Mouse (Mus musculus): ENCODE measurements at regions not wholly inside any gene's neighbourhood (a gene's known extent, or its start where the extent isn't known, plus 50 kb on each side); places are given as distances from the start of the nearest gene placed in this dataset.

GRCm38 (mm10) chr2:74187963-74188790 is 277.1 kb upstream of the Atp5g3 start:
- H3K27ac ChIP-seq (ENCODE audit: poor library complexity, severe bottlenecking): no peak overlapping the region
- no peaks in the 10 kb centered on the region for H3K36me3 ChIP-seq
- no peak overlapping the region for H3K4me3 ChIP-seq
- WGBS: 48% methylated on average over 8 of the region's 8 CpGs
- H3K27me3 ChIP-seq (replicated peaks): no peaks in the 10 kb centered on the region
- peaks cover 5% of the 10 kb centered on the region for H3K9me3 ChIP-seq (replicated peaks)
- no peak overlapping the region for H3K4me2 ChIP-seq
- no peak overlapping the region for H3K9ac ChIP-seq
- no peaks in the 10 kb centered on the region for H3K4me1 ChIP-seq (replicated peaks)
- no peak for ATAC-seq (ENCODE audit: insufficient number of reproducible peaks, low FRiP score)

GRCm38 (mm10) chr2:74178106-74178505 is 267.0 kb upstream of the Atp5g3 start:
- no peak overlapping the region for H3K9ac ChIP-seq
- no peak overlapping the region for H3K27ac ChIP-seq (ENCODE audit: poor library complexity, severe bottlenecking)
- H3K4me1 ChIP-seq (replicated peaks): no peaks in the 10 kb centered on the region
- no peaks in the 10 kb centered on the region for H3K27me3 ChIP-seq (replicated peaks)
- no peak overlapping the region for H3K4me3 ChIP-seq
- no peaks in the 10 kb centered on the region for H3K9me3 ChIP-seq (replicated peaks)
- no peak overlapping the region for H3K4me2 ChIP-seq
- no peaks in the 10 kb centered on the region for H3K36me3 ChIP-seq
- 82% methylated on average over 1 of the region's 1 CpGs for WGBS
- no peak for ATAC-seq (ENCODE audit: insufficient number of reproducible peaks, low FRiP score)

GRCm38 (mm10) chr2:74168776-74169570 is 257.8 kb upstream of the Atp5g3 start:
- H3K9ac ChIP-seq: no peak overlapping the region
- no peaks in the 10 kb centered on the region for H3K4me1 ChIP-seq (replicated peaks)
- no peak overlapping the region for H3K4me2 ChIP-seq
- H3K27ac ChIP-seq (ENCODE audit: poor library complexity, severe bottlenecking): no peak overlapping the region
- WGBS: 66% methylated on average over 16 of the region's 16 CpGs
- no peak overlapping the region for H3K4me3 ChIP-seq
- no peaks in the 10 kb centered on the region for H3K36me3 ChIP-seq
- no peak for ATAC-seq (ENCODE audit: insufficient number of reproducible peaks, low FRiP score)
- no peaks in the 10 kb centered on the region for H3K27me3 ChIP-seq (replicated peaks)
- H3K9me3 ChIP-seq (replicated peaks): no peaks in the 10 kb centered on the region; the same call in 1 of the 2 replicates

- ATAC-seq (ENCODE audit: insufficient number of reproducible peaks, low FRiP score): no peak
- H3K4me2 ChIP-seq: no peak overlapping the region
- no peaks in the 10 kb centered on the region for H3K4me1 ChIP-seq (replicated peaks)
- no peak overlapping the region for H3K4me3 ChIP-seq
- no peak overlapping the region for H3K27ac ChIP-seq (ENCODE audit: poor library complexity, severe bottlenecking)
- 85% methylated on average over 17 of the region's 17 CpGs for WGBS
- H3K9me3 ChIP-seq (replicated peaks): no peaks in the 10 kb centered on the region; the same call in 1 of the 2 replicates
- no peaks in the 10 kb centered on the region for H3K36me3 ChIP-seq
- no peak overlapping the region for H3K9ac ChIP-seq
- H3K27me3 ChIP-seq (replicated peaks): no peaks in the 10 kb centered on the region
Observed at GRCm38 (mm10) chr2:74168307-74168706, 257.2 kb upstream of the Atp5g3 start.

GRCm38 (mm10) chr2:74154062-74154461 is 242.9 kb upstream of the Atp5g3 start:
- Histone ChIP-seq H3K9me3 (replicated peaks) (no peaks in the 10 kb centered on the region), H3K36me3 (no peaks in the 10 kb centered on the region), H3K9ac (no peak overlapping the region), H3K4me2 (no peak overlapping the region), H3K4me1 (replicated peaks) (peaks cover 12% of the 10 kb centered on the region), H3K27ac (ENCODE audit: poor library complexity, severe bottlenecking) (no peak overlapping the region), H3K27me3 (replicated peaks) (no peaks in the 10 kb centered on the region), H3K4me3 (no peak overlapping the region)
- no peak for ATAC-seq (ENCODE audit: insufficient number of reproducible peaks, low FRiP score)
- WGBS: 81% methylated on average over 6 of the region's 6 CpGs

GRCm38 (mm10) chr2:74153247-74153850 is 242.2 kb upstream of the Atp5g3 start:
- Histone ChIP-seq H3K36me3 (no peaks in the 10 kb centered on the region), H3K27ac (ENCODE audit: poor library complexity, severe bottlenecking) (no peak overlapping the region), H3K27me3 (replicated peaks) (no peaks in the 10 kb centered on the region), H3K9me3 (replicated peaks) (no peaks in the 10 kb centered on the region), H3K9ac (no peak overlapping the region), H3K4me1 (replicated peaks) (peaks cover 12% of the 10 kb centered on the region), H3K4me3 (no peak overlapping the region), H3K4me2 (no peak overlapping the region)
- WGBS: 46% methylated on average over 5 of the region's 5 CpGs
- no peak for ATAC-seq (ENCODE audit: insufficient number of reproducible peaks, low FRiP score)

GRCm38 (mm10) chr2:74152534-74153246 is 241.6 kb upstream of the Atp5g3 start:
- H3K9me3 ChIP-seq (replicated peaks): no peaks in the 10 kb centered on the region
- 68% methylated on average over 8 of the region's 8 CpGs for WGBS
- no peaks in the 10 kb centered on the region for H3K27me3 ChIP-seq (replicated peaks)
- H3K27ac ChIP-seq (ENCODE audit: poor library complexity, severe bottlenecking): no peak overlapping the region
- H3K36me3 ChIP-seq: no peaks in the 10 kb centered on the region
- no peak overlapping the region for H3K4me3 ChIP-seq
- H3K4me1 ChIP-seq (replicated peaks): peaks cover 12% of the 10 kb centered on the region
- no peak overlapping the region for H3K4me2 ChIP-seq
- no peak overlapping the region for H3K9ac ChIP-seq
- ATAC-seq (ENCODE audit: insufficient number of reproducible peaks, low FRiP score): no peak

GRCm38 (mm10) chr2:74147193-74147592 is 236.1 kb upstream of the Atp5g3 start:
- no peaks in the 10 kb centered on the region for H3K9me3 ChIP-seq (replicated peaks)
- no peak overlapping the region for H3K4me2 ChIP-seq
- no peak overlapping the region for H3K9ac ChIP-seq
- no peak for ATAC-seq (ENCODE audit: insufficient number of reproducible peaks, low FRiP score)
- H3K36me3 ChIP-seq: no peaks in the 10 kb centered on the region
- no peaks in the 10 kb centered on the region for H3K4me1 ChIP-seq (replicated peaks)
- H3K27ac ChIP-seq (ENCODE audit: poor library complexity, severe bottlenecking): no peak overlapping the region
- H3K4me3 ChIP-seq: no peak overlapping the region
- WGBS: 77% methylated on average over 4 of the region's 4 CpGs
- no peaks in the 10 kb centered on the region for H3K27me3 ChIP-seq (replicated peaks)

- ATAC-seq (ENCODE audit: insufficient number of reproducible peaks, low FRiP score): no peak
- 20% methylated on average over 9 of the region's 9 CpGs for whole genome bisulfite sequencing
- Histone ChIP-seq H3K4me2 (0 out of 2 replicates have a peak overlapping the region, but pooled peaks have one; percentile 24), H3K27ac (ENCODE audit: poor library complexity, severe bottlenecking) (no peak overlapping the region), H3K27me3 (replicated peaks) (0 out of 2 replicates have a peak, but pooled peaks cover 6% of the 10 kb centered on the region), H3K9me3 (replicated peaks) (no peaks in the 10 kb centered on the region), H3K36me3 (no peaks in the 10 kb centered on the region), H3K9ac (no peak overlapping the region), H3K4me1 (replicated peaks) (peaks cover 10% of the 10 kb centered on the region; the same call in 1 of the 2 replicates), H3K4me3 (no peak overlapping the region)
Observed at GRCm38 (mm10) chr2:74136624-74137003, 225.5 kb upstream of the Atp5g3 start.

- H3K27me3 ChIP-seq (replicated peaks): 0 out of 2 replicates have a peak, but pooled peaks cover 6% of the 10 kb centered on the region
- peaks cover 10% of the 10 kb centered on the region; the same call in 1 of the 2 replicates for H3K4me1 ChIP-seq (replicated peaks)
- no peaks in the 10 kb centered on the region for H3K9me3 ChIP-seq (replicated peaks)
- 45% methylated on average over 15 of the region's 15 CpGs for WGBS
- no peaks in the 10 kb centered on the region for H3K36me3 ChIP-seq
- H3K27ac ChIP-seq (ENCODE audit: poor library complexity, severe bottlenecking): no peak overlapping the region
- no peak for ATAC-seq (ENCODE audit: insufficient number of reproducible peaks, low FRiP score)
- 0 out of 2 replicates have a peak overlapping the region, but pooled peaks have one; percentile 24 for H3K4me2 ChIP-seq
- H3K9ac ChIP-seq: no peak overlapping the region; the same call in 1 of the 2 replicates
- H3K4me3 ChIP-seq: no peak overlapping the region
Observed at GRCm38 (mm10) chr2:74135963-74136623, 225.0 kb upstream of the Atp5g3 start.
